Mouse (Mus musculus) midbrain, embryonic 10.5 days (tissue): ENCODE measurements around the gene Gzma. TPM values are rescaled to one million over a fixed set of nuclear protein-coding genes. Genes with fewer than 3 reads are reported as not detected.

ENCODE experiments used
- DNase-seq: peaks from one replicate; pipeline ENCODE4 v3.0.0-alpha.2; 2017; ENCODE audit warnings: low spot score
- H3K27ac ChIP-seq: fragments of 300-500 bp; sonication (generic); replicated peaks from 2 replicates; pipeline ENCODE4 v1.5.1; 2016; ENCODE audit warnings: mild to moderate bottlenecking
- H3K27me3 ChIP-seq: fragments of 300-500 bp; sonication (generic); 2 replicates; pipeline ENCODE4 v1.6.1; 2016; ENCODE audit warnings: low read depth, mild to moderate bottlenecking; ENCODE audit not compliant: poor library complexity, severe bottlenecking
- H3K36me3 ChIP-seq: fragments of 300-500 bp; sonication (generic); 2 replicates; pipeline ENCODE4 v1.6.1; 2016; ENCODE audit warnings: mild to moderate bottlenecking, moderate library complexity
- H3K4me1 ChIP-seq: fragments of 300-500 bp; sonication (generic); 2 replicates; pipeline ENCODE4 v1.6.1; 2016
- H3K4me3 ChIP-seq: fragments of 300-500 bp; sonication (generic); 2 replicates; pipeline ENCODE4 v1.5.1; 2016; ENCODE audit warnings: mild to moderate bottlenecking, moderate library complexity
- H3K9me3 ChIP-seq: fragments of 300-500 bp; sonication (generic); replicated peaks from 2 replicates; pipeline ENCODE4 v1.6.1; 2016; ENCODE audit warnings: mild to moderate bottlenecking
- WGBS: fragments of 180-500 bp; shearing (Covaris S2); methylation state at CpG from one replicate; pipeline ENCODE4 v1.1.7; 2016; 5-methylcytosine and 5-hydroxymethylcytosine counted together
- polyA plus RNA-seq: library from polyadenylated mRNA; unstranded; fragments of >200 nt; fragmentation: Nextera tagmentation; extraction: Ambion mirVana; gene quantifications from 2 replicates; pipeline ENCODE4 v1.2.1, GENCODE M21; 2016

Gzma gene
- polyA plus RNA-seq, 1 experiment from 2014 or later, result not detected

DNA sequence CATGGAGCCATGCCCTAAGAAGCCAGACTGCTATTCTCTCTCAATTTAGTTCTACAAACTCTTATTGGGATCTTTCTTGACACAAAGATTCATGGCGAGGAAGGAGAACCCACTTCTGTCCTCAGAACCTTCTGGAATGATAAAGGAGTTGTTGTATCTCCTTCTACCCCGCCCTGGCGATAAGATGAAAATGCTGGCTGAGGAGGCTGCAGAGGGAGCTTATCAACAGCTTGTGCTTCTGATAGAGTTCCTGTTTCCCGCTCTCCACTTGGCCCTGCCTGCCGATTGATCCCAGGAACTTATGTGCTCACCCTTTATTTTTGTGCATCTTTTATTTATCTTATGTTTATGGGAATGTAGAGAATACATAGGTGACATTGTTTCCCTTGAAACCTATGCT, 16.0 kb downstream of the Gzma start:
- no peak overlapping the region for H3K4me3 ChIP-seq
- DNase-seq, result no peak
- WGBS, result 78% methylated on average over 5 of the region's 5 CpGs
- no peaks in the 10 kb centered on the region for H3K36me3 ChIP-seq
- H3K27ac ChIP-seq, result no peak overlapping the region
- H3K27me3 ChIP-seq, result no peaks in the 10 kb centered on the region
- peaks cover 13% of the 10 kb centered on the region for H3K4me1 ChIP-seq
- H3K9me3 ChIP-seq, result no peaks in the 10 kb centered on the region

DNA sequence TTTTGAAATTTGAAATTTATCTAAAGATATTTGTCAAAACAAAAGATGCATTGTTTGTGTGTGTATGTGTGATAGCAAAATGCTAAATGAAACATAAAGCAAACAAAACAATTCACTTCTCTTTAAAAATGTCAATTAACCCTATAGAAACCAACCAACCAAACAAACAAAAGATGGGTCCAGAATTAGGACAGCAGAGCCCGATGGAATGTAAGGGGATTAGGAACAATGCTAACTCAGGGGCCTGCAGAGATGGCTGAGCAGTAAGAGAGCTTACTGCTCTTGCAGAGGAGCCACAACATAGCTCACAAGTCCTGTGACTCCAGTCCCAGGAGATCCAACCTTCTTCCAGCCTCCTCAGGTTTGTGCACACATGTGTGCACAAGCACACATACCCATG, 18.7 kb downstream of the Gzma start:
- Histone ChIP-seq H3K9me3 (no peaks in the 10 kb centered on the region), H3K27ac (peak overlapping the region; percentile 46; the same call in 1 of the 2 replicates), H3K4me1 (peaks cover 25% of the 10 kb centered on the region), H3K4me3 (no peak overlapping the region), H3K36me3 (no peaks in the 10 kb centered on the region), H3K27me3 (no peaks in the 10 kb centered on the region)
- 21% methylated on average over 1 of the region's 1 CpGs for WGBS
- no peak for DNase-seq

DNA sequence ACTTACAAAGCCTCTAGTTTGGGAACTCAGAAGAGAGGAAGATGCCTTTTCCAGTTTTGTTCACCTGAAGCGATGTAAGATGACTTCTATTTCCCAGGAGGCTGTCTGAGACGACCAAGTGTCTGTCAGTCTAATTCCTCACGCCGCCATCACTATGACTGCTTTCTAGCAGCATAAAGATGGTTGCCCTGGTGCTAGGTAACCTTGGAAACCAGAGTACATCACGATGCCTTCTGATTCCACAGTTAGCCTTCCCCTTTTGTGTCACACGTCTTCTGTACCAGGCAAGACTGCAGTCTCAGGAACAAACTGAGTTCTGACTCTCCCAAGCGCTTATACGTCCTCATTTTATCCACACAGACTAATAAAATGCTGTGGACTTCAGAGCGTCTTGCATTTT, 21.8 kb downstream of the Gzma start:
- no peaks in the 10 kb centered on the region for H3K9me3 ChIP-seq
- DNase-seq, result peak; percentile 56
- 63% methylated on average over 9 of the region's 9 CpGs for WGBS
- peak overlapping the region; percentile 49; the same call in 1 of the 2 replicates for H3K27ac ChIP-seq
- H3K4me1 ChIP-seq, result peaks cover 25% of the 10 kb centered on the region
- H3K27me3 ChIP-seq, result no peaks in the 10 kb centered on the region
- H3K4me3 ChIP-seq, result no peak overlapping the region
- H3K36me3 ChIP-seq, result no peaks in the 10 kb centered on the region

DNA sequence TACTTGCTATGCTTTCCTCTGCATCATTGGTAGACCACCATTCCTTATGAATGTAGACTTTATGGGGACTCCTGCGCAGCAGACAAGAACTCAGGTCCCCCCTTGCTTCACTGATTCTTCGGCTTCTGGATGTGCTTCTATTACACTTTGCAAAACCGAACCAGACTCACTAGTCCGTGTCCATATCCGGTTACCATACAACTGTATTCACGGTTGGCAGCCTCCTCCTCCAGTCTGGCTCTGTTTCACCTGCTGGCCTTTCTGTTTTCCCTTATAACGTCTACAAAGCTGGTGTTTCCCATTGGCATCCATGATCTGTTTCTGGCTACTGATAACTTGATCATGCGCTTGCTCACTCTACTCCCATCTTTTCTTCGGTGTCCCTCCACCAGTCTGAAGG, 36.2 kb downstream of the Gzma start:
- Histone ChIP-seq H3K9me3 (no peaks in the 10 kb centered on the region), H3K27me3 (no peaks in the 10 kb centered on the region), H3K27ac (no peak overlapping the region), H3K4me3 (no peak overlapping the region), H3K4me1 (no peaks in the 10 kb centered on the region), H3K36me3 (no peaks in the 10 kb centered on the region)
- 91% methylated on average over 9 of the region's 9 CpGs for WGBS
- DNase-seq, result no peak

DNA sequence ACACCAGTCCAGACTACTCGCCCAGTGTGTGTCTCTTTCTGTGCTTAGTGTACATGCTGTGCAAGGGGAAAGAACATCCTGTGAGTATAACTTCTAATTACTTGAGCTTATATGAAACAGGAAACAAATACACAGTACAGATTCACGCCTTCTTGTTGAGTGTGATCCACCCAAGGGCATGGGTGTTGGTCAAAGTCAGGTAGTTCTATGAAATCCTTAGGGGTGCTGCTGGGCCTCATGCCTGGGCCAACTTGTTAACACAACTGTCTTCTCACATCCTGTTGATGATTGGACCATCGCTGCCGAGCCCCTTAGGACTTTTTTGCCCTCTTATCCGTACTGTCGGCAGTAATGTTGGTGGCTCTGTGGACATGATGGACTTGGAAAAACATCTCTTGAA, 39.0 kb downstream of the Gzma start:
- whole genome bisulfite sequencing, result 93% methylated on average over 6 of the region's 6 CpGs
- Histone ChIP-seq H3K4me1 (no peaks in the 10 kb centered on the region), H3K27me3 (no peaks in the 10 kb centered on the region), H3K27ac (no peak overlapping the region), H3K9me3 (no peaks in the 10 kb centered on the region), H3K4me3 (no peak overlapping the region), H3K36me3 (no peaks in the 10 kb centered on the region)
- DNase-seq, result no peak

DNA sequence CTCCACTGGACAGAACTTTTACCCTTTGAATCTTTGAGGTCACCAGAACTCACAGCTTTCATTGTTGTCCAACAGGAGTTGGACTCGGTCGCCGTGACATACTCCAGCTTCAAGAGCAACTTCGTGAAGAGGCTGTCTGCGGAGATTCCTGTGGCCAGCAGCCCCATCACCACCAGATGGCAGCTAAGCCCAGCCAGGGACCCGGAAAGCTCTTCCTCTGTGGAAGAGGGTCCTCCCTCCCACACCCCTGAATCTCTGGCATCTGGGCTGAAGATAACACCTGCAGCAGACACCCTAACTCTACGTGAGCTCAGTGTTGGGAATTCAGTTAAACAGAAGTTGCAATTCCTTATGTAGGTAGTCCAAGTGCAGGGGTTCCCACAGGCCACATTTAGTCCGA, 45.0 kb downstream of the Gzma start:
- H3K27ac ChIP-seq, result no peak overlapping the region
- H3K9me3 ChIP-seq, result no peaks in the 10 kb centered on the region
- no peaks in the 10 kb centered on the region for H3K36me3 ChIP-seq
- H3K27me3 ChIP-seq, result no peaks in the 10 kb centered on the region
- H3K4me1 ChIP-seq, result no peaks in the 10 kb centered on the region
- no peak overlapping the region for H3K4me3 ChIP-seq
- peak; percentile 44 for DNase-seq
- WGBS, result 49% methylated on average over 8 of the region's 8 CpGs

DNA sequence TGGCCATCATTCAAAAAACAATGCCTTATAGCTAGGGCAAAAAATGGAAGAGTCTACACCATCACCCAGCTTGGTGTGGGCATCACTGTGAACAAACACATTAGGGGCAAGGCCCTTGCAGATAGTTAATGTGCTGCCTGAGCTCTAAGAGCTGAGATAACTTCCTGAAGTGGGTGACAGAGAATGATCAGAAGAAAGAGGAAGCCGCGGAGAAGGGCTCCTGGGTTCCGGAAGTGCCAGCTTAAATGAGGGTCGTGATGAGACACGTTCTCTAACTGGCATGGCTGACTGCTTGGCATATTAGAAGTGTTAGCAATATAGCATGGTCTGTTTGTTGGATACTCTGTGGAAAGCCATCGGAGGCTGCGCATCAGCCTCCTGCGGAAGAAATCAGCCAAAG, 46.6 kb downstream of the Gzma start:
- Histone ChIP-seq H3K9me3 (no peaks in the 10 kb centered on the region), H3K4me1 (no peaks in the 10 kb centered on the region), H3K27me3 (no peaks in the 10 kb centered on the region), H3K27ac (no peak overlapping the region), H3K36me3 (no peaks in the 10 kb centered on the region), H3K4me3 (no peak overlapping the region)
- DNase-seq, result no peak
- 90% methylated on average over 8 of the region's 8 CpGs for WGBS

DNA sequence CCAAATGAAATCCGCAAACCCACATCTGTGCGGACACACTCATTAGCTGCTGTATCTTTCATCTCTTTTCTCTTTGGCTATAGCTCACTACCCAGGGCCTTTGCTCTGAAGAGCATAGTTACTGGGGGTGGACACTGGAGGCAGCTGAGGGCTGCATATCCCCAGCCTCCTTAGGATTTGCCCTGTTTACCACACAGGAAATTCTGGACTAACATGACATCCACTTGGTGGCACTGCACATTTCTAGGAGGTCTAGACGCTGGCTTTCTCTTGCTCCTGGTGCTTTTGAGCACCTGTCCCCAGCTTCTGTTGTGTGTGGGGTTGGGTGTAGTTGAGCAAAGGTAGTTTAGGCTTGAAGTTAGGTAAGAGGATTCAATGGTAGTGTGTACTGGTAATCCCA, 53.1 kb downstream of the Gzma start:
- no peak overlapping the region for H3K4me3 ChIP-seq
- H3K27ac ChIP-seq, result no peak overlapping the region
- peaks cover 19% of the 10 kb centered on the region for H3K36me3 ChIP-seq
- H3K9me3 ChIP-seq, result no peaks in the 10 kb centered on the region
- DNase-seq, result no peak
- no peaks in the 10 kb centered on the region for H3K27me3 ChIP-seq
- peaks cover 12% of the 10 kb centered on the region for H3K4me1 ChIP-seq
- 86% methylated on average over 3 of the region's 3 CpGs for WGBS

DNA sequence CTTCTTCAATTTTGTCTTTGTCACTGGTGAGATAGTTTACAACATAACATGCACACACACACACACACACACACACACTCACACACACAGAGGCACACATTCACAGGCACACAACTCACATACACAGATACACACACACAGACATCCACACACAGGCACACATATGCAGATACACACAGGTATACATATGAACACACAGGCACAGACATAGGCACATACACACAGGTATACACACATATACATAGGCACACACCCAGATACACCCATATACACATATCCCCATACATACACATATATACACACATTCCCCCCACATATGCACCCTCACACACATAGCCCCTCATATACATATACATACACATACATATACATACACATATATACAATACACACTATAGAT, 53.8 kb downstream of the Gzma start:
- Histone ChIP-seq H3K36me3 (peaks cover 24% of the 10 kb centered on the region), H3K4me3 (peak overlapping the region; percentile 64; the same call in 1 of the 2 replicates), H3K27me3 (no peaks in the 10 kb centered on the region), H3K9me3 (no peaks in the 10 kb centered on the region), H3K4me1 (peaks cover 12% of the 10 kb centered on the region), H3K27ac (no peak overlapping the region)
- DNase-seq, result no peak

DNA sequence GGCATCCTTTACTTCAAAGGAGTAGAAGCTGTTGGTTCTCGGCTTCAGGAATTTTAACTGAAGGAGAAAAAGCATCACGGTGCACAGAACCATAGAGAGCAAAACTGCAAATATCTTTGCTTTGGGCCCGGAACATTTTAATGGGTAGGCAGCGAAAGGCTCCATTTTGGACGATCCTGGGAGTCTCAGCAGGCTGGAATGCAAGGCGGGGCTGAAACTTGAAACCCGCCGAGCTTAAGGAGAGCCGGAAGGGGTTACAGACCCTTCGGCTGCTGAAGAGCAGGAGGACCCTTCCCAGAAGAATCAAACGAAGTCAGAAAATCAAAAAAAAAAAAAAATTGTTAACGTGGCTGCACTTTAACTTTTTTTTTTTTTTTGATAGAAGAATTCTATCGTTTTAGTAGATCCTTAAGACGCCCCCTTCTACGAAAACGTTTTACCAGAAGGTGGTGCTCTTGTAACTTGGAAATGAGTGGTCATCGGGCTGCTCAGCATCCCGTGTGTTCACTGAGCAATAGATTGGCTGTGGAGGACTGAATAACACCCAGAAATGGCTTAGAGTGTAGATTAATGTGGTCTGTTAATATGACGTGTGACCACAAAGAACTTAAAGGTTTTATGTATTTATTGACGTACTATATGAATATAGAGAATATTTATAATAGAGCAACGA, 54.4 kb downstream of the Gzma start, which contains the start of gene Gpx8:
Gene Gpx8, minus strand, starts transcription at position 200 of the 673 bp plus-strand sequence.
- Histone ChIP-seq H3K9me3 (no peaks in the 10 kb centered on the region), H3K4me3 (peak within 1 kb of the TSS; percentile 64), H3K36me3 (peaks cover 31% of the 10 kb centered on the region), H3K27me3 (no peaks in the 10 kb centered on the region), H3K4me1 (peaks cover 12% of the 10 kb centered on the region), H3K27ac (peak within 1 kb of the TSS; percentile 86)
- WGBS, result 6% methylated on average over 21 of the region's 21 CpGs
- peak; percentile 80 for DNase-seq

DNA sequence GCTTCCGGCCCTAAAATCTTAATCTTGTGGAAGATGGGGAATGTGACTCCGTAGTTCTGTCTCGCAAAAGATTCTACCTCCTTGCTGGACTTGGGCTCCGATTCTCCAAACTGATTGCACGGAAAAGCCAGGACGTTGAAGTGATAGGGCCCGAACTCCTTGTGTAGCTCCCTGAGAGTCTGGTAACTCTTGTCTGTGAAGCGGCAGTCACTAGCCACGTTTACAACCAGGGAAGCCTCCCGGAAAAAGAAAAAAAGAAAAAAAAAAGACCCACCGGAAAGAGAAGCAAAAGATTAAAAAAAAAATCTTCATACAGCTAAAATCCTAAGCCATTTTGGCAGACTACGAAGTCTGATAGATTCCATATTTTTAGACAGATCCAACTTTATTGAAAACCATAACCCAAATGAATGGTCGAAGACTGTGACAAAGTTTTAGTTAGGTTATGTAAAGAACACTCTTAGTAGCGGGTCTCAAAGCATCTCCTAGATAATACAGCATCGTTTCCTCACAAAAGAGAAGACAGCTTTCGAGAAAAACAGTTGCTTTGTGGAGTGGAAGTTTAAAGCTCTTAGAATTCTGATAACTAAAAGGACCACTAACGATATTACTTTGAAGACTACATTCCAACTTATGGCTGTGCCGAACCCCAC, 55.2 kb downstream of the Gzma start:
- 33% methylated on average over 18 of the region's 18 CpGs for WGBS
- H3K4me3 ChIP-seq, result peak overlapping the region; percentile 64
- DNase-seq, result no peak
- H3K36me3 ChIP-seq, result peaks cover 34% of the 10 kb centered on the region
- H3K9me3 ChIP-seq, result no peaks in the 10 kb centered on the region
- H3K4me1 ChIP-seq, result peaks cover 12% of the 10 kb centered on the region
- no peaks in the 10 kb centered on the region for H3K27me3 ChIP-seq
- peak overlapping the region; percentile 86 for H3K27ac ChIP-seq

DNA sequence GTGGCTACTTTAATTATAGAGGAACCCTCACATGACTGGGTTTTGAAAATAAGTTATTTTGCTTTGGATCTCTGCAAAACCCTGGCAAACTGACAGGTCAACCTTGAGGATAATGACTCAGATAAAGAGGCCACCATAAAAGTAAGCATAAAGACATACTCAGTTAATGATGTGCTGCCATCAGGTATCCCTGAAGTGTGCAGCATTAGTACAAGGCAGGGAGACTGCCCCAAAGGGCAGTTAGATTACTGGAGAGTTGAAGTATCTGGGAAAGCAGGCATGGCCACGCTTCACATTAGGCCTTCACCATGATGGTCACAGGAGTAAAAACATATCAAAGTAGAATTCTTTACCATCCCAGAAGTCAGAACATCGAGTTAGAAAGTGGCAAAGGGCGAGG, 55.9 kb downstream of the Gzma start:
- Histone ChIP-seq H3K4me3 (peak overlapping the region; percentile 64), H3K4me1 (peaks cover 12% of the 10 kb centered on the region), H3K27ac (no peak overlapping the region), H3K9me3 (no peaks in the 10 kb centered on the region), H3K36me3 (peaks cover 34% of the 10 kb centered on the region), H3K27me3 (no peaks in the 10 kb centered on the region)
- WGBS, result 92% methylated on average over 3 of the region's 3 CpGs
- DNase-seq, result no peak
